Mouse (Mus musculus) kidney, embryonic 16.5 days (tissue): Measurements from ENCODE around the gene Itsn1. TPM values are rescaled to one million over a fixed set of nuclear protein-coding genes. Genes with fewer than 3 reads are reported as not detected.

ENCODE experiments used
- ATAC-seq: fragments of 200-750 bp; cut with Nextera tagmentation; 2 replicates; pipeline ENCODE4 v1.8.0; 2017; ENCODE audit warnings: moderate TSS enrichment; ENCODE audit not compliant: low FRiP score, low TSS enrichment
- H3K27ac ChIP-seq: fragments of 300-500 bp; sonication (generic); 2 replicates; pipeline ENCODE4 v1.5.1; 2014; ENCODE audit warnings: low read length
- H3K27me3 ChIP-seq: fragments of 300-500 bp; sonication (generic); 2 replicates; pipeline ENCODE4 v1.6.1; 2014; ENCODE audit warnings: low read length, control low read depth, mixed read lengths; ENCODE audit not compliant: insufficient read depth
- H3K36me3 ChIP-seq: fragments of 300-500 bp; sonication (generic); 2 replicates; pipeline ENCODE4 v1.6.1; 2014; ENCODE audit warnings: low read length, control low read depth, mixed read lengths; ENCODE audit not compliant: insufficient read depth
- H3K4me1 ChIP-seq: fragments of 300-500 bp; sonication (generic); 2 replicates; pipeline ENCODE4 v1.6.1; 2014; ENCODE audit warnings: low read length, control low read depth, mixed read lengths; ENCODE audit not compliant: insufficient read depth
- H3K4me2 ChIP-seq: fragments of 300-500 bp; sonication (generic); replicated peaks from 2 replicates; pipeline ENCODE4 v1.6.1; 2014; ENCODE audit warnings: low read depth, low read length
- H3K4me3 ChIP-seq: fragments of 300-500 bp; sonication (generic); 2 replicates; pipeline ENCODE4 v1.5.1; 2014; ENCODE audit warnings: mild to moderate bottlenecking, low read length
- H3K9ac ChIP-seq: fragments of 300-500 bp; sonication (generic); replicated peaks from 2 replicates; pipeline ENCODE4 v1.6.1; 2014; ENCODE audit warnings: low read length
- H3K9me3 ChIP-seq: fragments of 300-500 bp; sonication (generic); 2 replicates; pipeline ENCODE4 v1.6.1; 2016; ENCODE audit warnings: low read length, control low read depth
- WGBS: fragments of 180-500 bp; shearing (Covaris S2); extraction: QIAGEN DNeasy Blood & Tissue Kit; methylation state at CpG from one replicate; pipeline ENCODE4 v1.1.7; 2014; 5-methylcytosine and 5-hydroxymethylcytosine counted together
- polyA plus RNA-seq: library from polyadenylated mRNA; unstranded; fragments of >200 nt; fragmentation: Nextera tagmentation; extraction: Ambion mirVana; gene quantifications from 2 replicates; pipeline ENCODE4 v1.2.1, GENCODE M21; 2015

The Itsn1 gene
- polyA plus RNA-seq, 1 experiment from 2014 or later: 24.3 TPM

DNA sequence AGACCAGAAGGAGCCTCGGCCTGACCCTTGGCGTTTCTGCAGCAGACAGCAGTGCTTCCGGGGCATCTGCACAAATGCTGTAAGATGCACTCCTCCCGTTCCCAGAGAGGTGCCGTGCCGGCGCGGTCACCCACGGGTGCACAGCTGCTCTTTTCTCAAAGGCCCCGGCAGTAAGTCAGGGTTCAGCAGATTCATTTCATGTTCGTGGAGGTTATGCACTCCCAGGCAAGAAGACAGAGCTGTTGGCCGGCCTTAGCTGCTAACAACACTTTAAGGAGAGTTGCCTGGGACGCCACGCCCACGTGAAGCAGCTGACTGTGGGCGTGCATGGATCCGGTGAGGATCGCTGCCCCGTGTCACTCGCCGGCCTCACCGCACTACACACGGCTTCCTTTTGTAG lies 101.2 kb downstream of the Itsn1 start:
- 46% methylated on average over 23 of the region's 23 CpGs for WGBS
- peak overlapping the region; percentile 27 for H3K4me2 ChIP-seq
- H3K36me3 ChIP-seq: peaks cover 10% of the 10 kb centered on the region
- no peaks in the 10 kb centered on the region for H3K9me3 ChIP-seq
- no peak overlapping the region for H3K4me3 ChIP-seq
- ATAC-seq: peak; percentile 73; the same call in 1 of the 2 replicates
- H3K9ac ChIP-seq: no peak overlapping the region
- peaks cover 25% of the 10 kb centered on the region for H3K4me1 ChIP-seq
- H3K27ac ChIP-seq: peak overlapping the region; percentile 53
- no peaks in the 10 kb centered on the region for H3K27me3 ChIP-seq

GRCm38 (mm10) chr16:91833121-91833520 lies 104.0 kb downstream of the Itsn1 start:
- no peak overlapping the region for H3K4me3 ChIP-seq
- H3K4me1 ChIP-seq: peaks cover 20% of the 10 kb centered on the region
- 0 out of 2 replicates have a peak overlapping the region, but pooled peaks have one; percentile 59 for H3K27ac ChIP-seq
- WGBS: 52% methylated on average over 5 of the region's 5 CpGs
- no peak for ATAC-seq
- H3K9me3 ChIP-seq: no peaks in the 10 kb centered on the region
- no peaks in the 10 kb centered on the region for H3K27me3 ChIP-seq
- H3K9ac ChIP-seq: no peak overlapping the region
- H3K4me2 ChIP-seq: no peak overlapping the region
- peaks cover 13% of the 10 kb centered on the region for H3K36me3 ChIP-seq

GRCm38 (mm10) chr16:91833558-91833957 lies 104.5 kb downstream of the Itsn1 start:
- no peaks in the 10 kb centered on the region for H3K27me3 ChIP-seq
- WGBS: 27% methylated on average over 2 of the region's 2 CpGs
- H3K4me2 ChIP-seq: no peak overlapping the region
- no peak overlapping the region for H3K9ac ChIP-seq
- no peak for ATAC-seq
- H3K27ac ChIP-seq: 0 out of 2 replicates have a peak overlapping the region, but pooled peaks have one; percentile 59
- no peak overlapping the region for H3K4me3 ChIP-seq
- H3K4me1 ChIP-seq: peaks cover 17% of the 10 kb centered on the region
- H3K9me3 ChIP-seq: no peaks in the 10 kb centered on the region
- peaks cover 9% of the 10 kb centered on the region for H3K36me3 ChIP-seq

DNA sequence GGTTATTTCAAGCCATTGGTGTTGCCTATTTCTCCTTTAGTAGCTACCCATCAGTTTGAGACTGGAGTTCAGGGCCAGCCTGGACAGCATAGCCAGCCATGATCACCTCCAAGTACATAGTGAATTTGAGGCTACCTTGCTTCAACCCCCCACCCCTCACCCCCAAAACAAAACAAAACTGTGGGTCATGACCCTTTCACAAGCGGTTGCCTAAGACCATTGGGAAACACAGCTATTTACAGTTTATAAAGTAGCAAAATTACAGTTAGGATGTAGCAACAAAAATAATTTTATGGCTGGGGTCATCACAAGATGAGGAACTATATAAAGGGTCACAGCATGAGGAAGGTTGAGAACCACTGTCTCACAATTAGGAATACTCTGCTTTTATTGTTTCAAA lies 104.9 kb downstream of the Itsn1 start:
- Histone ChIP-seq H3K9ac (no peak overlapping the region), H3K36me3 (0 out of 2 replicates have a peak, but pooled peaks cover 6% of the 10 kb centered on the region), H3K9me3 (no peaks in the 10 kb centered on the region), H3K27ac (no peak overlapping the region), H3K4me3 (no peak overlapping the region), H3K4me1 (peaks cover 22% of the 10 kb centered on the region), H3K4me2 (no peak overlapping the region), H3K27me3 (no peaks in the 10 kb centered on the region)
- WGBS: 72% methylated on average over 1 of the region's 1 CpGs
- ATAC-seq: no peak

DNA sequence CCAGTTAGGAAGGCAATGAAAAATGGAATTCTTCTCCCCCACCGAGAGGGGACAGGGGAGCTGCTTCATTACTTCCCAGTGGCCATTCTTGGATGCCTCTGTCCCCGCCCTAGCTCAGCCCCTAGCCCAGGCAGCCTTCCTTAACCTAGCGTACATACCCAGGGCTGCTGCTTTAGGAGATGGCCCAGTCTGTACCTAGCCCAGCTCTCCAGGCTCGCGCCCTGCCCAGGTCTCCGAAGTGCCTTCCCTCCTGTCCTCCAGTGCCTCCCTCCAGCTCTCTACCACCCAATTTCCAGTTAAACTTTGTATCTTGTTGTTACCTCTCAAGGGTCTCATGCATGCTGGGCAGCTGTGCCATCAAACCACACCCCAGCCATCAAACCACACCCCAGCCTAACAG lies 106.7 kb downstream of the Itsn1 start:
- no peak overlapping the region for H3K27ac ChIP-seq
- H3K4me3 ChIP-seq: no peak overlapping the region
- H3K27me3 ChIP-seq: no peaks in the 10 kb centered on the region
- H3K9me3 ChIP-seq: no peaks in the 10 kb centered on the region
- H3K4me1 ChIP-seq: peaks cover 27% of the 10 kb centered on the region
- no peak overlapping the region for H3K9ac ChIP-seq
- H3K36me3 ChIP-seq: 0 out of 2 replicates have a peak, but pooled peaks cover 6% of the 10 kb centered on the region
- WGBS: 89% methylated on average over 6 of the region's 6 CpGs
- H3K4me2 ChIP-seq: no peak overlapping the region
- no peak; the same call in 1 of the 2 replicates for ATAC-seq

- WGBS: 76% methylated on average over 18 of the region's 18 CpGs
- Histone ChIP-seq H3K4me1 (peaks cover 31% of the 10 kb centered on the region), H3K27me3 (no peaks in the 10 kb centered on the region), H3K4me3 (no peak overlapping the region), H3K9ac (no peak overlapping the region), H3K9me3 (no peaks in the 10 kb centered on the region), H3K36me3 (peaks cover 8% of the 10 kb centered on the region; the same call in 1 of the 2 replicates), H3K4me2 (no peak overlapping the region), H3K27ac (no peak overlapping the region)
- ATAC-seq: no peak
These were observed 107.8 kb downstream of the Itsn1 start for GRCm38 (mm10) chr16:91836592-91837557.

DNA sequence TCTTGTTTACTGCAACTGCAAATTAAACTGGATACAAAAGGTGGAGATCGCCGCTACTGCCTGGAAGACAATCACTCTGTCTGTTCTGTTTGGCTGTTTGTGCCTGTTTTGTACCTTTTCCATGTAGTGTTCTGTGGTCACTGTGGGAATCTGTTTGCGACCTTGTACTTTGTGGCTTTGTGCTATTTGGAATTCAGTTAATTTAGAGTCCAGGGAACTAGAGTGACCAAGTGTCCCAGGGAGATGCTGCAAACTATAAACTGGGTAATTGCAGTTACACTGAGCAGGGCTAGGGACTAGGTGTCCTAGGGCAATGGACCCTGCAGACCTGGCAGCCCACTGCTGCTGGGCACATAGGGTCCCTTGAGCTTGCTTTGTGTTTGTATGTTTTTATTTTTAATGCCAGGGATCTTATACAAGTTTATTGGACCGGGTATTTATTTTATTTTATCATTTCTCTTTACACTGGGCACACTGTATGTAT lies 108.5 kb downstream of the Itsn1 start:
- peaks cover 31% of the 10 kb centered on the region for H3K4me1 ChIP-seq
- ATAC-seq: no peak
- H3K9me3 ChIP-seq: no peaks in the 10 kb centered on the region
- H3K36me3 ChIP-seq: peaks cover 8% of the 10 kb centered on the region; the same call in 1 of the 2 replicates
- WGBS: 96% methylated on average over 4 of the region's 4 CpGs
- no peak overlapping the region for H3K4me3 ChIP-seq
- no peak overlapping the region for H3K4me2 ChIP-seq
- H3K27ac ChIP-seq: no peak overlapping the region
- no peak overlapping the region for H3K9ac ChIP-seq
- H3K27me3 ChIP-seq: no peaks in the 10 kb centered on the region

GRCm38 (mm10) chr16:91838771-91839170 lies 109.7 kb downstream of the Itsn1 start:
- 64% methylated on average over 11 of the region's 11 CpGs for WGBS
- no peaks in the 10 kb centered on the region for H3K9me3 ChIP-seq
- H3K9ac ChIP-seq: no peak overlapping the region
- H3K36me3 ChIP-seq: peaks cover 12% of the 10 kb centered on the region; the same call in 1 of the 2 replicates
- no peaks in the 10 kb centered on the region for H3K27me3 ChIP-seq
- H3K27ac ChIP-seq: no peak overlapping the region
- no peak overlapping the region for H3K4me2 ChIP-seq
- no peak overlapping the region for H3K4me3 ChIP-seq
- H3K4me1 ChIP-seq: peaks cover 27% of the 10 kb centered on the region
- ATAC-seq: no peak

GRCm38 (mm10) chr16:91839462-91839861 lies 110.4 kb downstream of the Itsn1 start:
- WGBS: 31% methylated on average over 11 of the region's 11 CpGs
- H3K9ac ChIP-seq: no peak overlapping the region
- peaks cover 27% of the 10 kb centered on the region for H3K4me1 ChIP-seq
- H3K27me3 ChIP-seq: no peaks in the 10 kb centered on the region
- H3K36me3 ChIP-seq: peaks cover 13% of the 10 kb centered on the region; the same call in 1 of the 2 replicates
- no peak overlapping the region for H3K4me3 ChIP-seq
- peak; percentile 57; the same call in 1 of the 2 replicates for ATAC-seq
- 0 out of 2 replicates have a peak overlapping the region, but pooled peaks have one; percentile 22 for H3K27ac ChIP-seq
- H3K4me2 ChIP-seq: no peak overlapping the region
- no peaks in the 10 kb centered on the region for H3K9me3 ChIP-seq
